Mouse (Mus musculus) myocyte (in vitro differentiated cells): ENCODE data around the gene Socs5.

ENCODE experiments used
- E2F4 ChIP-seq: IDR thresholded peaks from one replicate; pipeline ENCODE4 v1.6.1; 2011; ENCODE audit warnings: mild to moderate bottlenecking, control low read depth, moderate library complexity; ENCODE audit not compliant: insufficient read depth
- MAX ChIP-seq: IDR thresholded peaks from one replicate; pipeline ENCODE4 v1.6.1; 2011; ENCODE audit warnings: low read depth, mild to moderate bottlenecking, control low read depth
- MYOG ChIP-seq, 3 experiments: IDR thresholded peaks; one replicate each; pipeline ENCODE4 v1.6.1; 2011; ENCODE audit warnings: control low read depth in 2 of 3, low read depth in 2 of 3, mild to moderate bottlenecking in 2 of 3; ENCODE audit not compliant: insufficient read length in 2 of 3, control insufficient read depth in 1 of 3, insufficient read depth in 1 of 3
- POLR2A ChIP-seq: IDR thresholded peaks from one replicate; pipeline ENCODE4 v1.6.1; 2011; ENCODE audit warnings: low read depth, mild to moderate bottlenecking, control low read depth, moderate library complexity; ENCODE audit not compliant: insufficient read length
- POLR2AphosphoS2 ChIP-seq: IDR thresholded peaks from one replicate; pipeline ENCODE4 v1.6.1; 2011; ENCODE audit warnings: low read depth, control low read depth; ENCODE audit not compliant: insufficient read length
- TCF12 ChIP-seq: IDR thresholded peaks from one replicate; pipeline ENCODE4 v1.6.1; 2011; ENCODE audit warnings: mild to moderate bottlenecking, control low read depth; ENCODE audit not compliant: poor library complexity, insufficient read depth, severe bottlenecking

GRCm38 (mm10) chr17:87181683-87182346, 74.3 kb downstream of the Socs5 start:
- no peak for TF ChIP-seq POLR2A
- TF ChIP-seq MAX: no peak
- TF ChIP-seq MYOG (IDR thresholded peaks at IDR 0.05; ENCODE audit: control insufficient read depth in 1 of 3, insufficient read depth in 1 of 3, insufficient read length in 2 of 3, low read depth in 2 of 3): no peak
- no peak for TF ChIP-seq POLR2AphosphoS2
- no peak for TF ChIP-seq E2F4
- no peak for TF ChIP-seq TCF12
